Mouse (Mus musculus): ENCODE measurements around the gene Sult2b1.

The Sult2b1 gene

DNA sequence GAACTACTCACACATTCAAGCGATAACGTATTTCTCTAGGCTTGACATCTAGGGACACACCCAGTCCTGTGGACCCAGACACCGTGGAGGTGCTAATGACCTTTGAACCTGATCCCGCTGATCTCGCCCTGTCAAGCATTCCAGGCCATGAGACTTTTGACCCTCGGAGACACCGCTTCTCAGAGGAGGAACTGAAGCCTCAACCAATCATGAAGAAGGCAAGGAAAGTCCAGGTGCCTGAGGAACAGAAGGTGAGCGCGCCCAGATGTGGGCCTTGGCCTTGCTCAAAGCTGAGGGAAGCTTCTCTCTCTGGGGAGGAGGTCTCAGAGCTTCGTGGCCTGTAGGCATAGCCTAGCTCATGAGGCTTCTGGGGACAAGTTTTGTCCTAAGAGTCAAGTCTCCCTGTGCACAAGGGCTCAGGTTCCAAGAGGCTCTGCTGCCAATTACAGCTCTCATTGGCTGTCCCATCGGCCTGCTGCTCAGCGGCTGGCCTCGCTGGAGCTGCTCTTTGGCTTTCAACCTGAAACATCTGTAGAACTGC lies 76.2 kb downstream of the Sult2b1 start:
- peaks cover 88% of the 10 kb centered on the region for H3K4me1 ChIP-seq (replicated peaks; ENCODE audit: low read depth, low read length)
- TF ChIP-seq POU5F1 (IDR thresholded peaks at IDR 0.05; ENCODE audit: borderline replicate concordance, low read length) (no peak), NANOG (IDR thresholded peaks at IDR 0.05; ENCODE audit: borderline replicate concordance, low read length) (no peak), CTCF (conservative IDR thresholded peaks at IDR 0.05; ENCODE audit: low read length) (no peak)
- no peaks in the 10 kb centered on the region for H3K27me3 ChIP-seq (ENCODE audit: insufficient read depth, low read length)
- H3K9me3 ChIP-seq (ENCODE audit: low read length) = no peaks in the 10 kb centered on the region
- peaks cover 52% of the 10 kb centered on the region for H3K36me3 ChIP-seq (ENCODE audit: insufficient read depth, low read length)
- H3K4me3 ChIP-seq (replicated peaks; ENCODE audit: low read length) = peak overlapping the region; percentile 96

DNA sequence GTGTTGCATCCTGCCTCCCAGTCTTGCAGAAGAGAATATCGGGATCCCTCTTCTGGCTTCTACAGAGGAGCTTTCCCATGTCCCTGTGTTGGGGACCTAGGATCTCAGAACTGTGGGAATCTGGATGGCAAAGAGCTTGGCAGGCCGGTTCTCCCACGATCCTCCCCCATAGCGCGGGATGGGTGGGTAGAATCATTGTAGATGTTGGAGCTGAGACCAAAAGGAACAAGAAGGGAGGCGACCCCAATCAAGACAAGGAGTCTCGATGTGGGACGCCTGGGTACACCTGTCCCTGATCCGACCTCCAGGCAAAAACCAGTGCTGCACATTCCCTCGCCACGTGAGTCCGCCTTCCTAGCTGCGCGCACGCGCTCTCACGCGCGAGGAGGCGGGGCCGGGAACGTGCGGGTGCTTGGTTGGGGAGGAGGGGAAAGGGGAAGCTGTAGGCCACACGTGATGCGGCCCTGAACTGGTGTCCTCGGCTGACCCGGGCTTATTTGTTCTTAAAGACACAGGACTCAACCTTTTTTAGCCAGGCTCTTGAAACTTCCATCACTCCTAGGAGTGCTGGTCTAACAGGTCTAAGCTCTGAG lies 77.0 kb downstream of the Sult2b1 start:
- H3K9me3 ChIP-seq (ENCODE audit: low read length) = no peaks in the 10 kb centered on the region
- 0 out of 2 replicates have a peak, but pooled peaks cover 4% of the 10 kb centered on the region for H3K27me3 ChIP-seq (ENCODE audit: insufficient read depth, low read length)
- peaks cover 88% of the 10 kb centered on the region for H3K4me1 ChIP-seq (replicated peaks; ENCODE audit: low read depth, low read length)
- no peak for TF ChIP-seq POU5F1 (IDR thresholded peaks at IDR 0.05; ENCODE audit: borderline replicate concordance, low read length)
- TF ChIP-seq CTCF (conservative IDR thresholded peaks at IDR 0.05; ENCODE audit: low read length) = no peak
- no peak for TF ChIP-seq NANOG (IDR thresholded peaks at IDR 0.05; ENCODE audit: borderline replicate concordance, low read length)
- peaks cover 43% of the 10 kb centered on the region for H3K36me3 ChIP-seq (ENCODE audit: insufficient read depth, low read length)
- H3K4me3 ChIP-seq (replicated peaks; ENCODE audit: low read length) = peak overlapping the region; percentile 96

DNA sequence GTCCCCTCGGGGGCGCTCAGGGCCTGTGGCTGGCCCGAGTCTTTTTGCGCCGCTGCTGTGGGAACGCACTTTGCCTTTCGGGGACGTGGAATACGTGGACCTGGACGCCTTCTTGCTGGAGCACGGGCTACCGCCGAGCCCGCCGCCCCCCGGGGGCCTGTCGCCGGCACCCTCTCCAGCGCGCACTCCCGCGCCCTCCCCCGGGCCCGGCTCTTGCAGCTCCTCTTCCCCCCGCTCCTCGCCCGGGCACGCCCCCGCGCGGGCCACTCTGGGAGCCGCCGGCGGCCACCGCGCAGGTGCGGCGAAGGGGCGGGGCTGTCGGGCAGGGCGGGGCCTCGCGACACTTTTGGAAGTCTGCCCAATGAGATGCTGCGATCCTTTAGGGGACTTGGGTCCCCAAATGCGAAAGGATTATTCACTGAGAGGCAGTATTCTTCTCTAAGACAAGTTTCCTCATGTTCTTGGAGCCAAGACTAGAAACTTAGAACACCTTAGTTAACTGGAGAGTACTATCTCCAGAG lies 77.7 kb downstream of the Sult2b1 start:
- H3K9me3 ChIP-seq (ENCODE audit: low read length) = no peaks in the 10 kb centered on the region
- peaks cover 37% of the 10 kb centered on the region for H3K36me3 ChIP-seq (ENCODE audit: insufficient read depth, low read length)
- peak overlapping the region; percentile 96 for H3K4me3 ChIP-seq (replicated peaks; ENCODE audit: low read length)
- TF ChIP-seq NANOG (IDR thresholded peaks at IDR 0.05; ENCODE audit: borderline replicate concordance, low read length) = no peak
- TF ChIP-seq CTCF (conservative IDR thresholded peaks at IDR 0.05; ENCODE audit: low read length) = no peak
- TF ChIP-seq POU5F1 (IDR thresholded peaks at IDR 0.05; ENCODE audit: borderline replicate concordance, low read length) = no peak
- 0 out of 2 replicates have a peak, but pooled peaks cover 4% of the 10 kb centered on the region for H3K27me3 ChIP-seq (ENCODE audit: insufficient read depth, low read length)
- H3K4me1 ChIP-seq (replicated peaks; ENCODE audit: low read depth, low read length) = peaks cover 85% of the 10 kb centered on the region

DNA sequence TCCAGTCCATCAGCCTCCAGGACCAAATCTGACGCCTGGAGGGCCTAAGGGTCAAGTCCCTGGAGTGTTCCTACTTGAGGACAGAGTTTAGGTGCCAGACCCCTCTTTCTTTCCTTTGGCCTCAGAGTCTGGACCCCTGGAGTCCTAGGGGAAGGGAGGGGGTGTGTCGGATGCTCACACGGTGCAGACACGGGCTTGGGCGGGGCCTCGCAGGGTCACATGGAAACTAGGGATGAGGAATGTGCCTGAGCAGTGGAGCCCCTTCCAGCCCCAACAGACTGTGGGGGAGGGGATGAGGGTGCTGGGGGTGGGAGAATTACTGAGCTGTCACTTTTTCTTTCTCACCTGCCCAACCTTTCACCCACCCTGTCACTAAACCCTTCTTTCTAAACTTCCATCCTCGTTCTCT lies 78.6 kb downstream of the Sult2b1 start:
- no peak for TF ChIP-seq POU5F1 (IDR thresholded peaks at IDR 0.05; ENCODE audit: borderline replicate concordance, low read length)
- no peak for TF ChIP-seq NANOG (IDR thresholded peaks at IDR 0.05; ENCODE audit: borderline replicate concordance, low read length)
- Histone ChIP-seq H3K9me3 (ENCODE audit: low read length) (no peaks in the 10 kb centered on the region), H3K36me3 (ENCODE audit: insufficient read depth, low read length) (peaks cover 28% of the 10 kb centered on the region), H3K4me1 (replicated peaks; ENCODE audit: low read depth, low read length) (peaks cover 85% of the 10 kb centered on the region), H3K27me3 (ENCODE audit: insufficient read depth, low read length) (0 out of 2 replicates have a peak, but pooled peaks cover 4% of the 10 kb centered on the region), H3K4me3 (replicated peaks; ENCODE audit: low read length) (peak overlapping the region; percentile 96)

DNA sequence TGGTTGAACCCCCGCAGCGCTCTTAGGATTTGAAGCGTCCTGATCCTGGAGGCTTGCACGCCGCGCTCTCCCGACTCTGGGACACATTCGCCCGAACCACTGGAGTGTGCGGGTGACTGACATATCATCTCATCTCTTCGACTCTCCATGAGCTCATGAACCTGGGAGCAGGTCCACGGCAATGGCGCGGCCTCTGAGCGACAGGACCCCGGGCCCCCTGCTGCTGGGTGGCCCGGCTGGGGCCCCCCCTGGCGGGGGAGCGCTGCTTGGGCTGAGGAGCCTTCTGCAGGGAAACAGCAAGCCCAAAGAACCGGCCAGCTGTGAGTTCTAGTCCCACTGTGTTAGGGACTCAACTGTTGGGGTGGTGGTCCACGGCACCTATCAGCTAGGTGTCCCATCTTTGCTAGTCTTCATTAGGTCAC lies 79.0 kb downstream of the Sult2b1 start:
- H3K27me3 ChIP-seq (ENCODE audit: insufficient read depth, low read length) = peaks cover 6% of the 10 kb centered on the region
- peak overlapping the region; percentile 96 for H3K4me3 ChIP-seq (replicated peaks; ENCODE audit: low read length)
- no peaks in the 10 kb centered on the region for H3K9me3 ChIP-seq (ENCODE audit: low read length)
- peaks cover 23% of the 10 kb centered on the region for H3K36me3 ChIP-seq (ENCODE audit: insufficient read depth, low read length)
- TF ChIP-seq NANOG (IDR thresholded peaks at IDR 0.05; ENCODE audit: borderline replicate concordance, low read length) = no peak
- TF ChIP-seq POU5F1 (IDR thresholded peaks at IDR 0.05; ENCODE audit: borderline replicate concordance, low read length) = no peak
- TF ChIP-seq CTCF (conservative IDR thresholded peaks at IDR 0.05; ENCODE audit: low read length) = no peak
- peaks cover 84% of the 10 kb centered on the region for H3K4me1 ChIP-seq (replicated peaks; ENCODE audit: low read depth, low read length)

DNA sequence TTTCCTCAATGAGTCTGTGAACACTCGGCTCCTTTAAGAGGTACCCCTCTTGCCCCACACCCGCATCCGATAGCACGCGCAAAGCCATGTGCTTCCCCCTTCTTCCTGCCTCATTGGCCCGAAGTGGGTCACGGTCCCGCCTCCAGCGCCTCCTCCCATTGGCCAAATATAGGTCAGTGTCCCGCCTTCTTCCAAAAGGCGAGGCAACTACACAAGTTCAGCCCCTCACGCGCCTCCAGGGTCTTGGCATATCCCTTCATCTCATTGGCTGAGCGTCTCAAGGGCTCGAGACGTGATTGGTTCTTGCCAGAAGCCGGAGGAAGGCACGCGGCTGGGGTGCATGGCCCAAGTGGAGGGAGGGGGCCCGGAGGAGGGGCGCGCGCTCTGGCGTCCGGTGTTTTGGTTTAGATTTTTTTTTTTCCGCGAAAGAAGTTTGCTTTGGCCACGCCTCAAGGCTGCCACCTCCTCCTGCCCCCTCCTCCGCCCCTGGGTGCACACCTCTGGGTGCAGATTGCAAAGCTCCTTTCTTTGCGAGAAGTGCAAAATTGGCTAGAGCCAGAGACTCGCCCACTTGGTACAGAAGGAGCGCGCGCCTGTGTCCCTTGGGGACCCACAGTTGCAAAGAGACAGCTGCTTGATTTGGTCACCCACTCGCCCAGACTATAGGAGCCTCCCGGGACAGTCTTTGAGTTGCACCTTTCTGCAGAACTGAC lies 79.6 kb downstream of the Sult2b1 start, which contains the start of gene Dbp:
Dbp (plus strand) TSS at position 359 of the 713 bp plus-strand sequence.
- Histone ChIP-seq H3K4me3 (replicated peaks; ENCODE audit: low read length) (peak within 1 kb of the TSS; percentile 96), H3K9me3 (ENCODE audit: low read length) (no peaks in the 10 kb centered on the region), H3K4me1 (replicated peaks; ENCODE audit: low read depth, low read length) (peaks cover 84% of the 10 kb centered on the region), H3K36me3 (ENCODE audit: insufficient read depth, low read length) (peaks cover 18% of the 10 kb centered on the region), H3K27me3 (ENCODE audit: insufficient read depth, low read length) (peaks cover 11% of the 10 kb centered on the region)
- TF ChIP-seq POU5F1 (IDR thresholded peaks at IDR 0.05; ENCODE audit: borderline replicate concordance, low read length) (no peak), NANOG (IDR thresholded peaks at IDR 0.05; ENCODE audit: borderline replicate concordance, low read length) (no peak), CTCF (conservative IDR thresholded peaks at IDR 0.05; ENCODE audit: low read length) (no peak)

DNA sequence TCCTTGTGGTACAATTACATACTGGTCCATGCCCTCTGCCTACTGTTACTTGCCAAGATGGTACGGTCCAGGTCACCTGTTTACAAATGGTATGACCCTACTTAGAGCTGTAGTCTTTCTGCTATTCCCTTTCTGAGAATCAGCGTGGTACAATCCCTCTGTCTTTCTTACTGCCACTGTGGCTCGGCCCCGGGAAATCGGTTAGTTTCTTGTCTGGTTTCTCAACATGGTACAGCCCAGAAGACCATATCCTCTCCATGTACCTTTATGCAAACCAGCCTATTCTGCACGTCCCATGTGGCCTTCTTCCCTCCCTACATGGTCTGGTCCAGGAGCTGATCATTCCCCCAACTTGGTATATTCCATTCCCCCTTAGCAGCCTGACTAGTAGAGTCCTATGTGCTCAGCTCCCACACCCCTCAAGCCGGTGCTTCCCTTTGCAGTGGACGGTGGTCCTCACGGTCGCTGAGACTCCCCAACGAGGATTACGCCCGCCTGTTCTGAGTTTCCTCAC lies 80.4 kb downstream of the Sult2b1 start:
- H3K4me3 ChIP-seq (replicated peaks; ENCODE audit: low read length) = peak overlapping the region; percentile 96
- H3K9me3 ChIP-seq (ENCODE audit: low read length) = no peaks in the 10 kb centered on the region
- TF ChIP-seq CTCF (conservative IDR thresholded peaks at IDR 0.05; ENCODE audit: low read length) (no peak), POU5F1 (IDR thresholded peaks at IDR 0.05; ENCODE audit: borderline replicate concordance, low read length) (no peak), NANOG (IDR thresholded peaks at IDR 0.05; ENCODE audit: borderline replicate concordance, low read length) (no peak)
- H3K27me3 ChIP-seq (ENCODE audit: insufficient read depth, low read length) = peaks cover 19% of the 10 kb centered on the region
- H3K4me1 ChIP-seq (replicated peaks; ENCODE audit: low read depth, low read length) = peaks cover 83% of the 10 kb centered on the region
- peaks cover 10% of the 10 kb centered on the region for H3K36me3 ChIP-seq (ENCODE audit: insufficient read depth, low read length)

DNA sequence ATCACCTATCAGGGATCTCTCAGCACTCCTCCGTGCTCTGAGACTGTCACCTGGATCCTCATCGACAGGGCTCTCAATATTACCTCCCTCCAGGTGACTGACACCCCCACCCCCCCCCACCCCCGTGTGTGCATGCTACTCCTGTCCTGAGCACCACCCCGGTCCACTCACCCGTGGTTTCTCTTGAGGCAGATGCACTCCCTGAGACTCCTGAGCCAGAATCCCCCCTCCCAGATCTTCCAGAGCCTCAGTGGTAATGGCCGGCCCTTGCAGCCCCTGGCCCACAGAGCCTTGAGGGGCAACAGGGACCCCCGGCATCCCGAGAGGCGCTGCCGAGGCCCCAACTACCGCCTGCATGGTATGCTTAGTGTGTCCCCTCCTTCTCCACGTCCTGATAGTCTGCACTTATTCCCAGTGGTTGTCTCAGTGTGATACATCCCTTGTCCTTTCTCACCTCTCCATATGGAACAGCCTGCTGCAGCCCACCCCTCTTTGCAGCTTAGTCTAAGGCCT lies 80.9 kb downstream of the Sult2b1 start:
- Histone ChIP-seq H3K9me3 (ENCODE audit: low read length) (no peaks in the 10 kb centered on the region), H3K4me1 (replicated peaks; ENCODE audit: low read depth, low read length) (peaks cover 79% of the 10 kb centered on the region), H3K4me3 (replicated peaks; ENCODE audit: low read length) (peak overlapping the region; percentile 96), H3K27me3 (ENCODE audit: insufficient read depth, low read length) (peaks cover 24% of the 10 kb centered on the region), H3K36me3 (ENCODE audit: insufficient read depth, low read length) (peaks cover 5% of the 10 kb centered on the region)
- TF ChIP-seq NANOG (IDR thresholded peaks at IDR 0.05; ENCODE audit: borderline replicate concordance, low read length) (no peak), POU5F1 (IDR thresholded peaks at IDR 0.05; ENCODE audit: borderline replicate concordance, low read length) (no peak), CTCF (conservative IDR thresholded peaks at IDR 0.05; ENCODE audit: low read length) (no peak)

Measured in E14TG2a.4 (cell line).